23 mouse cellular contexts compared by ENCODE assay signal in genomic region chr17:79439182-79439581, GRCm38 (mm10).
DNase-seq lines count a peak whose midpoint lies in the region; ATAC-seq lines count a peak whose summit lies in the region.
"Had no signal": no experiment of that assay in that cellular context is flagged by ENCODE, and none has a peak within 500 bp of the region (broad histone marks: within the 10 kb centered on the region; RNA-seq: fewer than 3 reads in every experiment).

No protein-coding gene starts in this region.

- H3K4me3 ChIP-seq in embryonic facial prominence, embryonic 14.5 days (ENCODE audit: low read depth, low read length), result no peak overlapping the region
- H3K4me3 ChIP-seq in embryonic facial prominence, embryonic 10.5 days, result no peak overlapping the region
- H3K4me3 ChIP-seq in limb, embryonic 15.5 days, result no peak overlapping the region
- H3K4me3 ChIP-seq in heart, embryonic 12.5 days, result no peak overlapping the region
- H3K4me3 ChIP-seq: embryonic facial prominence, embryonic 12.5 days; embryonic facial prominence, embryonic 15.5 days; erythroblast, embryonic 14.5 days; forebrain, embryonic 10.5 days; forebrain, embryonic 12.5 days had no signal

- peak; percentile 85 for DNase-seq in embryonic facial prominence, embryonic 14.5 days (ENCODE audit: low spot score)
- DNase-seq in embryonic facial prominence, embryonic 10.5 days (ENCODE audit: low spot score), result no peak
- DNase-seq in 3T3-L1 (ENCODE audit: low read depth, low spot score), result peak; percentile 62
- DNase-seq: adrenal gland, adult 8-10 months; adrenal gland, postnatal 14 days; adrenal gland, postnatal 36 days; cerebellum, adult 11-12 months; cerebellum, adult 2 months; cerebellum, adult 9-11 months; cerebellum, postnatal 14 days; cerebellum, postnatal 36 days; embryo, embryonic 11 days had no signal

- ATAC-seq in embryonic facial prominence, embryonic 14.5 days (ENCODE audit: low read depth), result no peak
- peak; percentile 58; the same call in 1 of the 2 replicates for ATAC-seq in limb, embryonic 15.5 days (ENCODE audit: insufficient number of reproducible peaks, low FRiP score, low TSS enrichment, low read depth)
- no peak for ATAC-seq in heart, embryonic 12.5 days (ENCODE audit: insufficient number of reproducible peaks, low FRiP score)
- ATAC-seq: activated CD4-positive, CD25-positive, alpha-beta regulatory T cell, adult 4 months; forebrain, embryonic 14.5 days; forebrain, embryonic 16.5 days; Patski had no signal

- H3K27ac ChIP-seq in embryonic facial prominence, embryonic 14.5 days (replicated peaks; ENCODE audit: low read depth, low read length), result no peak overlapping the region; the same call in 1 of the 2 replicates
- H3K27ac ChIP-seq in embryonic facial prominence, embryonic 10.5 days (replicated peaks), result no peak overlapping the region
- H3K27ac ChIP-seq in limb, embryonic 15.5 days, result no peak overlapping the region
- H3K27ac ChIP-seq in heart, embryonic 12.5 days (ENCODE audit: poor library complexity, severe bottlenecking), result no peak overlapping the region
- H3K27ac ChIP-seq: embryonic facial prominence, embryonic 12.5 days; embryonic facial prominence, embryonic 15.5 days; forebrain, embryonic 10.5 days; forebrain, embryonic 12.5 days had no signal

- H3K27me3 ChIP-seq in embryonic facial prominence, embryonic 14.5 days (replicated peaks; ENCODE audit: control insufficient read depth, insufficient read depth, low read length), result no peaks in the 10 kb centered on the region
- H3K27me3 ChIP-seq in embryonic facial prominence, embryonic 10.5 days (replicated peaks; ENCODE audit: low read depth, poor library complexity, severe bottlenecking), result no peaks in the 10 kb centered on the region
- H3K27me3 ChIP-seq in limb, embryonic 15.5 days, result no peaks in the 10 kb centered on the region
- H3K27me3 ChIP-seq in heart, embryonic 12.5 days (replicated peaks), result no peaks in the 10 kb centered on the region
- H3K27me3 ChIP-seq: embryonic facial prominence, embryonic 12.5 days; embryonic facial prominence, embryonic 15.5 days; forebrain, embryonic 12.5 days; Patski had no signal

- no peak overlapping the region for H3K9ac ChIP-seq in embryonic facial prominence, embryonic 14.5 days (ENCODE audit: low read depth, low read length)
- no peak overlapping the region for H3K9ac ChIP-seq in limb, embryonic 15.5 days
- H3K9ac ChIP-seq in heart, embryonic 12.5 days, result no peak overlapping the region
- H3K9ac ChIP-seq: embryonic facial prominence, embryonic 12.5 days; embryonic facial prominence, embryonic 15.5 days; forebrain, embryonic 12.5 days had no signal

- no peaks in the 10 kb centered on the region for H3K4me1 ChIP-seq in embryonic facial prominence, embryonic 14.5 days (ENCODE audit: control insufficient read depth, insufficient read depth, low read length)
- no peaks in the 10 kb centered on the region for H3K4me1 ChIP-seq in embryonic facial prominence, embryonic 10.5 days
- no peaks in the 10 kb centered on the region for H3K4me1 ChIP-seq in limb, embryonic 15.5 days
- no peaks in the 10 kb centered on the region for H3K4me1 ChIP-seq in heart, embryonic 12.5 days (replicated peaks)
- H3K4me1 ChIP-seq: embryonic facial prominence, embryonic 12.5 days; embryonic facial prominence, embryonic 15.5 days; forebrain, embryonic 10.5 days; forebrain, embryonic 12.5 days had no signal

- no peaks in the 10 kb centered on the region for H3K36me3 ChIP-seq in embryonic facial prominence, embryonic 14.5 days (ENCODE audit: control insufficient read depth, insufficient read depth, low read length)
- H3K36me3 ChIP-seq in embryonic facial prominence, embryonic 10.5 days (replicated peaks), result no peaks in the 10 kb centered on the region
- H3K36me3 ChIP-seq in limb, embryonic 15.5 days, result no peaks in the 10 kb centered on the region
- no peaks in the 10 kb centered on the region for H3K36me3 ChIP-seq in heart, embryonic 12.5 days
- H3K36me3 ChIP-seq: embryonic facial prominence, embryonic 12.5 days; embryonic facial prominence, embryonic 15.5 days; forebrain, embryonic 10.5 days; forebrain, embryonic 12.5 days had no signal

- no peak overlapping the region for H3K4me2 ChIP-seq in embryonic facial prominence, embryonic 14.5 days (ENCODE audit: low read depth, low read length)
- H3K4me2 ChIP-seq in limb, embryonic 15.5 days, result no peak overlapping the region
- no peak overlapping the region for H3K4me2 ChIP-seq in heart, embryonic 12.5 days
- H3K4me2 ChIP-seq: embryonic facial prominence, embryonic 12.5 days; embryonic facial prominence, embryonic 15.5 days; forebrain, embryonic 12.5 days had no signal

- H3K9me3 ChIP-seq in embryonic facial prominence, embryonic 14.5 days (ENCODE audit: control insufficient read depth, low read length), result no peaks in the 10 kb centered on the region
- H3K9me3 ChIP-seq in embryonic facial prominence, embryonic 10.5 days, result no peaks in the 10 kb centered on the region
- no peaks in the 10 kb centered on the region for H3K9me3 ChIP-seq in limb, embryonic 15.5 days
- H3K9me3 ChIP-seq in heart, embryonic 12.5 days (replicated peaks), result no peaks in the 10 kb centered on the region
- H3K9me3 ChIP-seq: embryonic facial prominence, embryonic 12.5 days; embryonic facial prominence, embryonic 15.5 days; forebrain, embryonic 10.5 days; forebrain, embryonic 12.5 days had no signal
